Mouse (Mus musculus): ENCODE measurements at regions not wholly inside any gene's neighbourhood (a gene's known extent, or its start where the extent isn't known, plus 50 kb on each side); places are given as distances from the start of the nearest gene placed in this dataset.
A peak's percentile ranks its signal among the peaks of the same experiment; 100 is the strongest.

- Histone ChIP-seq H3K4me2 (ENCODE audit: low read length) (no peak overlapping the region), H3K36me3 (ENCODE audit: control insufficient read depth, insufficient read depth, low read length) (no peaks in the 10 kb centered on the region), H3K4me1 (ENCODE audit: control insufficient read depth, insufficient read depth, low read length) (peaks cover 19% of the 10 kb centered on the region), H3K27ac (ENCODE audit: low read length) (no peak overlapping the region), H3K27me3 (ENCODE audit: control insufficient read depth, insufficient read depth, low read depth, low read length) (no peaks in the 10 kb centered on the region), H3K9ac (ENCODE audit: low read depth, low read length) (no peak overlapping the region), H3K9me3 (replicated peaks; ENCODE audit: control insufficient read depth, low read length, poor library complexity, severe bottlenecking) (no peaks in the 10 kb centered on the region), H3K4me3 (ENCODE audit: low read depth, low read length) (no peak overlapping the region)
- peak; percentile 57 for ATAC-seq
- 49% methylated on average over 3 of the region's 3 CpGs for WGBS
These were observed 92.3 kb upstream of the Frmd4a start for GRCm38 (mm10) chr2:3925199-3925598.

- Histone ChIP-seq H3K4me3 (ENCODE audit: low read depth, low read length) (no peak overlapping the region), H3K36me3 (ENCODE audit: control insufficient read depth, insufficient read depth, low read length) (no peaks in the 10 kb centered on the region), H3K27me3 (ENCODE audit: control insufficient read depth, insufficient read depth, low read depth, low read length) (no peaks in the 10 kb centered on the region), H3K4me1 (ENCODE audit: control insufficient read depth, insufficient read depth, low read length) (peaks cover 19% of the 10 kb centered on the region), H3K9me3 (replicated peaks; ENCODE audit: control insufficient read depth, low read length, poor library complexity, severe bottlenecking) (no peaks in the 10 kb centered on the region), H3K27ac (ENCODE audit: low read length) (no peak overlapping the region), H3K9ac (ENCODE audit: low read depth, low read length) (no peak overlapping the region), H3K4me2 (ENCODE audit: low read length) (no peak overlapping the region)
- no peak for ATAC-seq
These were observed 91.4 kb upstream of the Frmd4a start for GRCm38 (mm10) chr2:3926129-3926528.

GRCm38 (mm10) chr2:3927141-3927810 lies 90.2 kb upstream of the Frmd4a start:
- Histone ChIP-seq H3K36me3 (ENCODE audit: control insufficient read depth, insufficient read depth, low read length) (no peaks in the 10 kb centered on the region), H3K9me3 (replicated peaks; ENCODE audit: control insufficient read depth, low read length, poor library complexity, severe bottlenecking) (no peaks in the 10 kb centered on the region), H3K27ac (ENCODE audit: low read length) (no peak overlapping the region), H3K9ac (ENCODE audit: low read depth, low read length) (no peak overlapping the region), H3K4me3 (ENCODE audit: low read depth, low read length) (no peak overlapping the region), H3K4me1 (ENCODE audit: control insufficient read depth, insufficient read depth, low read length) (peaks cover 19% of the 10 kb centered on the region), H3K4me2 (ENCODE audit: low read length) (no peak overlapping the region), H3K27me3 (ENCODE audit: control insufficient read depth, insufficient read depth, low read depth, low read length) (no peaks in the 10 kb centered on the region)
- no peak for ATAC-seq
- WGBS, result 68% methylated on average over 8 of the region's 8 CpGs

GRCm38 (mm10) chr2:3927853-3928252 lies 89.7 kb upstream of the Frmd4a start:
- Histone ChIP-seq H3K9ac (ENCODE audit: low read depth, low read length) (no peak overlapping the region), H3K4me2 (ENCODE audit: low read length) (no peak overlapping the region), H3K9me3 (replicated peaks; ENCODE audit: control insufficient read depth, low read length, poor library complexity, severe bottlenecking) (no peaks in the 10 kb centered on the region), H3K36me3 (ENCODE audit: control insufficient read depth, insufficient read depth, low read length) (no peaks in the 10 kb centered on the region), H3K4me1 (ENCODE audit: control insufficient read depth, insufficient read depth, low read length) (peaks cover 19% of the 10 kb centered on the region), H3K27me3 (ENCODE audit: control insufficient read depth, insufficient read depth, low read depth, low read length) (no peaks in the 10 kb centered on the region), H3K27ac (ENCODE audit: low read length) (no peak overlapping the region), H3K4me3 (ENCODE audit: low read depth, low read length) (no peak overlapping the region)
- ATAC-seq, result 0 out of 2 replicates have a peak, but pooled peaks have one; percentile 36
- 61% methylated on average over 4 of the region's 4 CpGs for WGBS

GRCm38 (mm10) chr2:3930650-3931049 lies 86.9 kb upstream of the Frmd4a start:
- no peak for ATAC-seq
- Histone ChIP-seq H3K27me3 (ENCODE audit: control insufficient read depth, insufficient read depth, low read depth, low read length) (no peaks in the 10 kb centered on the region), H3K36me3 (ENCODE audit: control insufficient read depth, insufficient read depth, low read length) (no peaks in the 10 kb centered on the region), H3K4me2 (ENCODE audit: low read length) (no peak overlapping the region), H3K9me3 (replicated peaks; ENCODE audit: control insufficient read depth, low read length, poor library complexity, severe bottlenecking) (no peaks in the 10 kb centered on the region), H3K4me1 (ENCODE audit: control insufficient read depth, insufficient read depth, low read length) (peaks cover 4% of the 10 kb centered on the region), H3K9ac (ENCODE audit: low read depth, low read length) (no peak overlapping the region), H3K4me3 (ENCODE audit: low read depth, low read length) (no peak overlapping the region), H3K27ac (ENCODE audit: low read length) (no peak overlapping the region)
- 73% methylated on average over 5 of the region's 5 CpGs for WGBS

- Histone ChIP-seq H3K27ac (ENCODE audit: low read length) (no peak overlapping the region), H3K9me3 (replicated peaks; ENCODE audit: control insufficient read depth, low read length, poor library complexity, severe bottlenecking) (no peaks in the 10 kb centered on the region), H3K9ac (ENCODE audit: low read depth, low read length) (no peak overlapping the region), H3K4me2 (ENCODE audit: low read length) (no peak overlapping the region), H3K4me3 (ENCODE audit: low read depth, low read length) (no peak overlapping the region), H3K4me1 (ENCODE audit: control insufficient read depth, insufficient read depth, low read length) (no peaks in the 10 kb centered on the region), H3K27me3 (ENCODE audit: control insufficient read depth, insufficient read depth, low read depth, low read length) (no peaks in the 10 kb centered on the region), H3K36me3 (ENCODE audit: control insufficient read depth, insufficient read depth, low read length) (no peaks in the 10 kb centered on the region)
- 93% methylated on average over 2 of the region's 2 CpGs for WGBS
- ATAC-seq, result no peak
These were observed 76.7 kb upstream of the Frmd4a start for GRCm38 (mm10) chr2:3940786-3941185.

GRCm38 (mm10) chr2:3941496-3941895 lies 76.0 kb upstream of the Frmd4a start:
- H3K4me2 ChIP-seq (ENCODE audit: low read length), result no peak overlapping the region
- 97% methylated on average over 1 of the region's 1 CpGs for WGBS
- no peak overlapping the region for H3K4me3 ChIP-seq (ENCODE audit: low read depth, low read length)
- ATAC-seq, result no peak
- H3K9ac ChIP-seq (ENCODE audit: low read depth, low read length), result no peak overlapping the region
- H3K36me3 ChIP-seq (ENCODE audit: control insufficient read depth, insufficient read depth, low read length), result no peaks in the 10 kb centered on the region
- no peaks in the 10 kb centered on the region for H3K4me1 ChIP-seq (ENCODE audit: control insufficient read depth, insufficient read depth, low read length)
- H3K27me3 ChIP-seq (ENCODE audit: control insufficient read depth, insufficient read depth, low read depth, low read length), result no peaks in the 10 kb centered on the region
- no peaks in the 10 kb centered on the region for H3K9me3 ChIP-seq (replicated peaks; ENCODE audit: control insufficient read depth, low read length, poor library complexity, severe bottlenecking)
- H3K27ac ChIP-seq (ENCODE audit: low read length), result no peak overlapping the region

GRCm38 (mm10) chr2:3947432-3947831 lies 70.1 kb upstream of the Frmd4a start:
- Histone ChIP-seq H3K27me3 (ENCODE audit: control insufficient read depth, insufficient read depth, low read depth, low read length) (no peaks in the 10 kb centered on the region), H3K9me3 (replicated peaks; ENCODE audit: control insufficient read depth, low read length, poor library complexity, severe bottlenecking) (no peaks in the 10 kb centered on the region), H3K4me2 (ENCODE audit: low read length) (no peak overlapping the region), H3K4me3 (ENCODE audit: low read depth, low read length) (no peak overlapping the region), H3K27ac (ENCODE audit: low read length) (no peak overlapping the region), H3K4me1 (ENCODE audit: control insufficient read depth, insufficient read depth, low read length) (no peaks in the 10 kb centered on the region), H3K36me3 (ENCODE audit: control insufficient read depth, insufficient read depth, low read length) (no peaks in the 10 kb centered on the region), H3K9ac (ENCODE audit: low read depth, low read length) (no peak overlapping the region)
- no peak for ATAC-seq
- WGBS, result 89% methylated on average over 3 of the region's 3 CpGs

- no peaks in the 10 kb centered on the region for H3K36me3 ChIP-seq (ENCODE audit: control insufficient read depth, insufficient read depth, low read length)
- no peak overlapping the region for H3K9ac ChIP-seq (ENCODE audit: low read depth, low read length)
- H3K4me1 ChIP-seq (ENCODE audit: control insufficient read depth, insufficient read depth, low read length), result no peaks in the 10 kb centered on the region
- no peaks in the 10 kb centered on the region for H3K27me3 ChIP-seq (ENCODE audit: control insufficient read depth, insufficient read depth, low read depth, low read length)
- ATAC-seq, result no peak
- no peak overlapping the region for H3K4me3 ChIP-seq (ENCODE audit: low read depth, low read length)
- H3K9me3 ChIP-seq (replicated peaks; ENCODE audit: control insufficient read depth, low read length, poor library complexity, severe bottlenecking), result no peaks in the 10 kb centered on the region
- no peak overlapping the region for H3K4me2 ChIP-seq (ENCODE audit: low read length)
- WGBS, result 50% methylated on average over 1 of the region's 1 CpGs
- no peak overlapping the region for H3K27ac ChIP-seq (ENCODE audit: low read length)
These were observed 69.2 kb upstream of the Frmd4a start for GRCm38 (mm10) chr2:3948331-3948730.

All from midbrain, embryonic 16.5 days (tissue).